Mouse (Mus musculus): Measurements from ENCODE around the gene Ppp2r2d. TPM values are rescaled to one million over a fixed set of nuclear protein-coding genes. Genes with fewer than 3 reads are reported as not detected.

Gene Ppp2r2d
- polyA plus RNA-seq, 1 experiment, result 29.0 TPM

- Histone ChIP-seq H3K4me3 (ENCODE audit: control insufficient read depth, insufficient read depth, low read length) (no peak overlapping the region), H3K27ac (ENCODE audit: control insufficient read depth, insufficient read depth, low read length) (no peak overlapping the region), H3K27me3 (ENCODE audit: control insufficient read depth, insufficient read depth, low read length) (no peaks in the 10 kb centered on the region), H3K4me1 (replicated peaks; ENCODE audit: control insufficient read depth, insufficient read depth, low read length) (no peaks in the 10 kb centered on the region), H3K36me3 (ENCODE audit: control insufficient read depth, insufficient read depth, low read length) (peaks cover 71% of the 10 kb centered on the region)
- no peak for TF ChIP-seq CTCF (IDR thresholded peaks at IDR 0.05; ENCODE audit: borderline replicate concordance, control insufficient read depth, extremely low read depth, insufficient read depth, low read length, poor library complexity)
- TF ChIP-seq POLR2A (IDR thresholded peaks at IDR 0.05; ENCODE audit: control insufficient read depth, extremely low read depth, insufficient read depth, low read length, poor library complexity), result no peak
- DNase-seq, result no peak
- 95% methylated on average over 3 of the region's 3 CpGs for WGBS
Observed at GRCm38 (mm10) chr7:138872956-138873355, 27.1 kb downstream of the Ppp2r2d start.

- no peak for DNase-seq
- TF ChIP-seq CTCF (IDR thresholded peaks at IDR 0.05; ENCODE audit: borderline replicate concordance, control insufficient read depth, extremely low read depth, insufficient read depth, low read length, poor library complexity) (no peak), POLR2A (IDR thresholded peaks at IDR 0.05; ENCODE audit: control insufficient read depth, extremely low read depth, insufficient read depth, low read length, poor library complexity) (no peak)
- 82% methylated on average over 3 of the region's 3 CpGs for WGBS
- Histone ChIP-seq H3K27ac (ENCODE audit: control insufficient read depth, insufficient read depth, low read length) (no peak overlapping the region), H3K4me3 (ENCODE audit: control insufficient read depth, insufficient read depth, low read length) (no peak overlapping the region), H3K36me3 (ENCODE audit: control insufficient read depth, insufficient read depth, low read length) (peaks cover 73% of the 10 kb centered on the region), H3K27me3 (ENCODE audit: control insufficient read depth, insufficient read depth, low read length) (no peaks in the 10 kb centered on the region), H3K4me1 (replicated peaks; ENCODE audit: control insufficient read depth, insufficient read depth, low read length) (no peaks in the 10 kb centered on the region)
Observed at GRCm38 (mm10) chr7:138875031-138875430, 29.2 kb downstream of the Ppp2r2d start.

GRCm38 (mm10) chr7:138883724-138884123 is 37.8 kb downstream of the Ppp2r2d start:
- Histone ChIP-seq H3K27me3 (ENCODE audit: control insufficient read depth, insufficient read depth, low read length) (no peaks in the 10 kb centered on the region), H3K27ac (ENCODE audit: control insufficient read depth, insufficient read depth, low read length) (no peak overlapping the region), H3K4me1 (replicated peaks; ENCODE audit: control insufficient read depth, insufficient read depth, low read length) (0 out of 2 replicates have a peak, but pooled peaks cover 2% of the 10 kb centered on the region), H3K4me3 (ENCODE audit: control insufficient read depth, insufficient read depth, low read length) (no peak overlapping the region), H3K36me3 (ENCODE audit: control insufficient read depth, insufficient read depth, low read length) (peaks cover 28% of the 10 kb centered on the region)
- WGBS, result 97% methylated on average over 3 of the region's 3 CpGs
- TF ChIP-seq CTCF (IDR thresholded peaks at IDR 0.05; ENCODE audit: borderline replicate concordance, control insufficient read depth, extremely low read depth, insufficient read depth, low read length, poor library complexity) (no peak), POLR2A (IDR thresholded peaks at IDR 0.05; ENCODE audit: control insufficient read depth, extremely low read depth, insufficient read depth, low read length, poor library complexity) (no peak)
- no peak for DNase-seq

GRCm38 (mm10) chr7:138885365-138886289 is 39.7 kb downstream of the Ppp2r2d start:
- 0 out of 2 replicates have a peak, but pooled peaks cover 2% of the 10 kb centered on the region for H3K4me1 ChIP-seq (replicated peaks; ENCODE audit: control insufficient read depth, insufficient read depth, low read length)
- TF ChIP-seq CTCF (IDR thresholded peaks at IDR 0.05; ENCODE audit: borderline replicate concordance, control insufficient read depth, extremely low read depth, insufficient read depth, low read length, poor library complexity) (no peak), POLR2A (IDR thresholded peaks at IDR 0.05; ENCODE audit: control insufficient read depth, extremely low read depth, insufficient read depth, low read length, poor library complexity) (no peak)
- WGBS, result 55% methylated on average over 12 of the region's 13 CpGs
- DNase-seq, result no peak
- H3K27me3 ChIP-seq (ENCODE audit: control insufficient read depth, insufficient read depth, low read length), result no peaks in the 10 kb centered on the region
- H3K27ac ChIP-seq (ENCODE audit: control insufficient read depth, insufficient read depth, low read length), result no peak overlapping the region
- peaks cover 21% of the 10 kb centered on the region for H3K36me3 ChIP-seq (ENCODE audit: control insufficient read depth, insufficient read depth, low read length)
- no peak overlapping the region for H3K4me3 ChIP-seq (ENCODE audit: control insufficient read depth, insufficient read depth, low read length)

GRCm38 (mm10) chr7:138898122-138898521 is 52.2 kb downstream of the Ppp2r2d start:
- 96% methylated on average over 2 of the region's 2 CpGs for WGBS
- Histone ChIP-seq H3K4me1 (replicated peaks; ENCODE audit: control insufficient read depth, insufficient read depth, low read length) (no peaks in the 10 kb centered on the region), H3K4me3 (ENCODE audit: control insufficient read depth, insufficient read depth, low read length) (no peak overlapping the region), H3K27ac (ENCODE audit: control insufficient read depth, insufficient read depth, low read length) (no peak overlapping the region), H3K27me3 (ENCODE audit: control insufficient read depth, insufficient read depth, low read length) (no peaks in the 10 kb centered on the region), H3K36me3 (ENCODE audit: control insufficient read depth, insufficient read depth, low read length) (no peaks in the 10 kb centered on the region)
- TF ChIP-seq POLR2A (IDR thresholded peaks at IDR 0.05; ENCODE audit: control insufficient read depth, extremely low read depth, insufficient read depth, low read length, poor library complexity) (no peak), CTCF (IDR thresholded peaks at IDR 0.05; ENCODE audit: borderline replicate concordance, control insufficient read depth, extremely low read depth, insufficient read depth, low read length, poor library complexity) (no peak)
- DNase-seq, result no peak

GRCm38 (mm10) chr7:138898743-138899142 is 52.9 kb downstream of the Ppp2r2d start:
- WGBS, result 98% methylated on average over 4 of the region's 4 CpGs
- no peak for TF ChIP-seq POLR2A (IDR thresholded peaks at IDR 0.05; ENCODE audit: control insufficient read depth, extremely low read depth, insufficient read depth, low read length, poor library complexity)
- TF ChIP-seq CTCF (IDR thresholded peaks at IDR 0.05; ENCODE audit: borderline replicate concordance, control insufficient read depth, extremely low read depth, insufficient read depth, low read length, poor library complexity), result no peak
- H3K36me3 ChIP-seq (ENCODE audit: control insufficient read depth, insufficient read depth, low read length), result no peaks in the 10 kb centered on the region
- no peak overlapping the region for H3K4me3 ChIP-seq (ENCODE audit: control insufficient read depth, insufficient read depth, low read length)
- H3K27ac ChIP-seq (ENCODE audit: control insufficient read depth, insufficient read depth, low read length), result no peak overlapping the region
- no peak for DNase-seq
- no peaks in the 10 kb centered on the region for H3K4me1 ChIP-seq (replicated peaks; ENCODE audit: control insufficient read depth, insufficient read depth, low read length)
- no peaks in the 10 kb centered on the region for H3K27me3 ChIP-seq (ENCODE audit: control insufficient read depth, insufficient read depth, low read length)

Measured in thymus, adult 2 months (tissue).